Mouse (Mus musculus) gastrocnemius, adult 2 months (tissue): ENCODE results near the gene Nktr. TPM values are rescaled to one million over a fixed set of nuclear protein-coding genes. Genes with fewer than 3 reads are reported as not detected.

Source experiments
- DNase-seq: peaks from one replicate; pipeline ENCODE4 v3.0.0; 2022
- H3K27ac ChIP-seq: fragments of 200-600 bp; 2 replicates; pipeline ENCODE4 v1.8.1; 2022; ENCODE audit warnings: mild to moderate bottlenecking
- H3K4me3 ChIP-seq: fragments of 200-600 bp; 2 replicates; pipeline ENCODE4 v1.8.1; 2022; ENCODE audit warnings: mild to moderate bottlenecking, moderate library complexity
- CTCF ChIP-seq: fragments of 200-600 bp; IDR thresholded peaks from 2 replicates; pipeline ENCODE4 v1.8.1; 2022; ENCODE audit warnings: antibody characterized with exemption, mild to moderate bottlenecking, moderate library complexity
- intact Hi-C: fragments of 180-260 bp; cut with DNase I; formaldehyde crosslinking; loops from one replicate; pipeline ENCODE4 v1.15.1; 2025
- total RNA-seq, 2 experiments: library from RNA; stranded (reverse); gene quantifications; 2 replicates each; pipeline ENCODE4 v1.2.3; 2021

Nktr gene
- total RNA-seq, 2 experiments from 2014 or later: 41.3 to 42.6 TPM

DNA sequence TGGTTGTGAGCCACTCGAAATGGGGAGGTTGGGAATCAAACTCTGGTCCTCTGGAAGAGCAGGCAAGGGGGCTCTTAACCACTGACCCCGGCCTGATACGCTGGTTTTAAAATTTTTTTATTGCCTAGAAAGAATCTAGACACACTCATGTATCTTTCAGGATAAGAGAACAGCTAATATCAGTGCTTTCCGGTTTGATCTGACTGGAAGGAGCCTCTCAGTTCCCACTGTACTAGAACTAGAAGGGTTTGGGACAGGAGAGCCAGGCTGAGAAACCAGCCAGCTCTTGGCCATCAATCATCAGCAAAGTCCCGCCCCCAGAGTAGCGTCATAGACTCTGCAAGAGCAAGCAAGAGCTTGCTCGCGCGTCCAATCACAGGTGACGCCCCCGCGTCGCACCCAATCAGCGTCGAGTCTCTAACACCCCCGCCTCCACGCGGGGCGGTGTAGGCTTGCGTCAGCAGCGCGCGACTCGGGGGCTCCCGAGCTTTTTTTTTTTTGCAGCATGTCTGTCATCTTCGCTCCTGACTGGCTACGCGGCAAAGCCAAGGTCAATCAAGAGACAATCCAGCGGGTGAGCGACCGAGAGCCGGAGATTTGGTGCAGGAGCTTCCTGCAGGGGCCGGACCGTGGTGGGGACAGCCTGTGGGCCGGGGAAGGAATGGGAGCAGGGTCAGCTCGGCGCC lies 8.9 kb upstream of the Nktr start, which contains the start of gene Ss18l2:
Gene Ss18l2, plus strand, starts transcription at position 432 of the 686 bp plus-strand sequence.
- intact Hi-C loops: loop anchor here (1.0 kb wide), 1 partner anchor 8 kb away; no protein-coding TSS in a partner anchor

DNA sequence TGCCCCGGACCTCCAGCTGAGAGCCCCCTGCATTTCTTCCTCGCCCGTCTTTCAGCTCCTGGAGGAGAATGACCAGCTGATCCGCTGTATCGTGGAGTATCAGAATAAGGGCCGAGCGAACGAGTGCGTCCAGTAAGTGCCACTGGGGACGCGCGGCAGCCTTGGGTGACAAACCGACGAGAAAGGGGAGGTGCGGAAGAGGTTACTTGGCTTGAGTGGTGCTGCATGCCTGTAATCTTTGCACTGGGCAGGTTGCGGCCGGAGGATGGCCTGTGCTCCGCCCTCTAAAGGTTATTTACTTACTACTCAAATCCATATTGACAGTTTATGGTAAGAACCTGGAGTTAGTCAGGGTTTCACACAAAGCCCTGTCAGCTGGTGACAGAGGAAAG lies 8.4 kb upstream of the Nktr start:
- no peak for TF ChIP-seq CTCF
- intact Hi-C loops: loop anchor here (1.0 kb wide), 1 partner anchor 8 kb away; no protein-coding TSS in a partner anchor
- Histone ChIP-seq H3K4me3 (peak overlapping the region; percentile 100), H3K27ac (peak overlapping the region; percentile 99)
- DNase-seq: no peak

More for the DNA sequence above, 8.9 kb upstream of the Nktr start, which contains the start of gene Ss18l2:
- H3K27ac ChIP-seq: peak within 1 kb of the TSS; percentile 99
- peak within 1 kb of the TSS; percentile 100 for H3K4me3 ChIP-seq
- DNase-seq: peak; percentile 99
- no peak for TF ChIP-seq CTCF

- Histone ChIP-seq H3K27ac (no peak overlapping the region), H3K4me3 (no peak overlapping the region)
- intact Hi-C loops: no loop called here
- DNase-seq: no peak
- TF ChIP-seq CTCF: no peak
Measured at GRCm38 (mm10) chr9:121717048-121717447, 1.9 kb upstream of the Nktr start.

- DNase-seq: peak; percentile 47
- TF ChIP-seq CTCF: no peak
- intact Hi-C loops: loop anchor here (1.0 kb wide), 1 partner anchor 8 kb away; the partner anchor contains the start of gene Ss18l2
- Histone ChIP-seq H3K27ac (peak overlapping the region; percentile 99), H3K4me3 (peak overlapping the region; percentile 82)
Measured at GRCm38 (mm10) chr9:121718070-121718705, 781 bp upstream of the Nktr start.

DNA sequence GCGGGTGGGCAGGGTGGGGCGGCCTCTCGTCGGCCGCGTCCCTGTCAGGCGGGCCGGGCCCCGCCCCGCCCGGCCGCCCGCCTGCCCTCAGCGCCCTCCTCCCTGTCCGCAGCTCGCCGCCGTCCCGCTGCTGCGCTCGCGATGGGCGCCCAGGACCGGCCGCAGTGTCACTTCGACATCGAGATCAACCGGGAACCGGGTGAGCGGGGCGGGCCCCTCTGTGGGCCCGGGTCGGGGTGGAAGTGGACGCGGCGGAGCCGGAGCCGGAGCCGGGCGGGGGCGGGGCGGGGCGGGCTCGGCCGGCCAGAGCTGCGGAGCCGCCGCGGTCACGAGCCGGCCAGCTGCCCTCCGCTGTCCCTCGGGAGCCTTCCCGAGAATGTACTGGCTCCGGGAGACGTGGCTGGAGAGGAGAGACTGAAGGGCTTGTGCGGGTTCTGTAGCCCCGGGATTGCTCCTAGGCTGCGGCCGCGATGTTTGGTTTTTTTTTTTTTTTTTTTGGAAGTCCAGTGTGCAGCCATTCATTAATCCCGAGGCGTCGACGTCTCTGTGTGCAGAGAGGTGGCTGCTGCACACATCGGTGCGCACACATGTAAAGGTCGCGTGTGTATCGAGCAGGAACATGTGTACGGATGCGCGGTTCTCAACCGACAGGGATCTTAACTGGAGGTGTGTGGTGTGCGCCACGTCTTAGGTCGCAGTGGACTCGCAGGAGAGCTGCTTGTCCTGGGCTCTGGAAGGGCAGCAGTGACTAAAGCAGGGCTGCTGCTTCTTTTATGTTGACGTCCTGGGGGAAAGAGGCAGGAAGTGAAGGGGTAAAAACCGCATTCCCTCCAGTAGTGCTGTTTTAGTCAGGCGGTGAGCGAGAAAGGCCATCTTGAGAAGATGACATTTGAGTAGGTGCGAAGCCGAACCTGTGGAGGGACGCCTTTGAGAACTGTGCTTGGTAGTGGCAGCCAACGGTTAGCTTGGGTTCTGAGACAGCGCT lies 670 bp downstream of the Nktr start:
- peak; percentile 83 for DNase-seq
- H3K27ac ChIP-seq: peak overlapping the region; percentile 99
- intact Hi-C loops: loop anchor here (5.0 kb wide), 1 partner anchor 38 kb away; the partner anchor contains the start of gene Zfp651
- H3K4me3 ChIP-seq: peak overlapping the region; percentile 82
- no peak for TF ChIP-seq CTCF

DNA sequence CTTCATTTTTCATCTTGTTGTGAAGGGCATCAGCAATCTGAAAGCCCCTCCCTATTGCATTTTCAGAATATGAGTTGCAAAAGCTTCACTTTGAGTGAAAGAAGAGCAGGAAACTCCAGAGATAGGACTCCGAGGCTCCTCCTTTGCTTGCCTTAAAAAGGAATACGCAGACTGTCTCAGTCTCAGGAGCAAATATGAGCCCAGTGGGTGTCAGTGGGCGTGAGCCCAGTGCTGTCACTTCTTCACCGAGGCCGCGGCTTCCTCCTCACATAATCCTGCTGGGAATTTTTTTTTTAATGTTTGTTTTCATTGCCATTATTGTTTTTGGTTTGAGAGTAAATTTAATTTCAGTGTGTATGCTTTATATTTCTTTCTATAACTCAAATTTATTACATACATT lies 21.5 kb downstream of the Nktr start:
- no peak for TF ChIP-seq CTCF
- Histone ChIP-seq H3K4me3 (no peak overlapping the region), H3K27ac (no peak overlapping the region)
- no peak for DNase-seq
- intact Hi-C loops: no loop called here

GRCm38 (mm10) chr9:121741168-121741567 lies 22.2 kb downstream of the Nktr start:
- no peak overlapping the region for H3K4me3 ChIP-seq
- intact Hi-C loops: no loop called here
- no peak for TF ChIP-seq CTCF

DNA sequence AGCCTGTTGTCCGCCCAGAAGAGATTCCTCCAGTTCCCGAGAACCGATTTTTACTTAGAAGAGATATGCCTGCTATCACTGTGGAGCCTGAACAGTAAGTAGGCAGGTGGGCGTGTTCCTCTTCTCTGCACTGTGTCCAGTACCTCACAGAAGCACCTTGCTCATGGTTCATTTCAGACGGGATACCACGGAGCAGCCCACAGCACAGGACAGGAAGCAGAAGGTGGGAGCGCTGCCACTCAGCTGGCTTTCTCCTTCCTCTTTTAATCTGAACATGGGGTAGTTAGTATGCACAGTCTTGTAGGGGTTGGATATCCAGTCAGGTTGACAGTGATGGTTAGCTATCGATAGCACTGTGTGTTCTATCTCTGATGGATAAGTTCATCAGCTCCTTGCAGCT lies 25.1 kb downstream of the Nktr start:
- no peak overlapping the region for H3K27ac ChIP-seq
- no peak overlapping the region for H3K4me3 ChIP-seq
- no peak for TF ChIP-seq CTCF
- DNase-seq: no peak
- intact Hi-C loops: no loop called here

More at GRCm38 (mm10) chr9:121741168-121741567, 22.2 kb downstream of the Nktr start:
- no peak overlapping the region for H3K27ac ChIP-seq
- no peak for DNase-seq

GRCm38 (mm10) chr9:121752774-121753173 lies 33.8 kb downstream of the Nktr start:
- intact Hi-C loops: no loop called here
- no peak overlapping the region for H3K4me3 ChIP-seq
- H3K27ac ChIP-seq: no peak overlapping the region
- TF ChIP-seq CTCF: no peak
- DNase-seq: no peak

DNA sequence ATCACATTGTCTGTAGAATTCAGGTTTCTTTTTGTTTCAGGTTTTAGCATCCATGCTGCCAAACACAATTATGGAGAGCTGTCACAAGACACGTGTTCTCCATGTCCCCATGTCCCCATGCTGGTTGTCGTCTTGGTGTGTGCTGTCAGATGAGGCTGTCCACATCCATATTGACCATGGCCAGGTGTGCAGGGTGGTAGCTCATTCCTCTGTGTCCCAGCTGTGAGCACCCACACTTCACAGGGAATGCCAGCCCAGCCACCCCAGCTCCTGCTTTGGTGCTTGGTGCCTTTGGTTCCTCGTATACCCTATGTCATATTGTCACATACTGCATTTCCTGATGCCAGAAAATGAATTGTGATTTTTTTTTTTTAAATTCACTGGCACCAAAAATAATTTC lies 35.7 kb downstream of the Nktr start:
- H3K27ac ChIP-seq: no peak overlapping the region
- peak; percentile 16 for DNase-seq
- intact Hi-C loops: loop anchor here (5.0 kb wide), 1 partner anchor 32 kb away; no protein-coding TSS in a partner anchor
- H3K4me3 ChIP-seq: no peak overlapping the region
- no peak for TF ChIP-seq CTCF

DNA sequence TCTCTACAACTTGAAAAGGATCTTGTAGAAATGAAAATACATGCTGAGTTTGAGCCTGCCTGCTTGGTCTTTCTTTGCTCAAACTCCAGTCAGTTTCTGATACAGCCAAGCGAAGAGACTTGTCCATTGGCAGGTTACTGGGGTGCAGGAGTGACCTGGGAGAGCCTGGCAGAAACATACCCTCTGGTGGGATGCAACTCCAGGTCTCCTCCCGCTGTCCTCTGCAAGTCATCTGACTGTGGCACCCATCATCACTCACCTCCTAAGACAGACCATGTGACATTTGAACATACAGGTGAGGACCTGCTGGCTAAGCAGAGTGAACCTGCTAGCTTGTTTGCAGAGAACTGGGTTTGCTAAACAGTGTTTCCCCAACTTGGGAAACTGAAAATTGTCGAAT lies 37.8 kb downstream of the Nktr start:
- no peak for TF ChIP-seq CTCF
- DNase-seq: no peak
- H3K4me3 ChIP-seq: no peak overlapping the region
- intact Hi-C loops: loop anchor here (5.0 kb wide), 1 partner anchor 34 kb away; no protein-coding TSS in a partner anchor
- no peak overlapping the region; the same call in 1 of the 2 replicates for H3K27ac ChIP-seq

GRCm38 (mm10) chr9:121757432-121757831 lies 38.5 kb downstream of the Nktr start:
- intact Hi-C loops: loop anchor here (5.0 kb wide), 1 partner anchor 35 kb away; no protein-coding TSS in a partner anchor
- peak overlapping the region; percentile 98 for H3K27ac ChIP-seq
- peak overlapping the region; percentile 1; the same call in 1 of the 2 replicates for H3K4me3 ChIP-seq
- DNase-seq: peak; percentile 55
- TF ChIP-seq CTCF: no peak
